Mouse (Mus musculus) myocyte (in vitro differentiated cells): Measurements from ENCODE around the gene Fam78a.

Source experiments
- CEBPB ChIP-seq: IDR thresholded peaks from 2 replicates; pipeline ENCODE4 v1.6.1; 2011; ENCODE audit warnings: mild to moderate bottlenecking, moderate library complexity; ENCODE audit not compliant: poor library complexity, insufficient read depth, severe bottlenecking
- MYOD1 ChIP-seq, 3 experiments: IDR thresholded peaks; one replicate each; pipeline ENCODE4 v1.6.1; 2011; ENCODE audit warnings: control low read depth in 2 of 3, low read depth in 2 of 3, mild to moderate bottlenecking in 2 of 3, moderate library complexity in 1 of 3; ENCODE audit not compliant: insufficient read length in 2 of 3, control insufficient read depth in 1 of 3
- POLR2A ChIP-seq: IDR thresholded peaks from one replicate; pipeline ENCODE4 v1.6.1; 2011; ENCODE audit warnings: low read depth, mild to moderate bottlenecking, control low read depth, moderate library complexity; ENCODE audit not compliant: insufficient read length
- POLR2AphosphoS2 ChIP-seq: IDR thresholded peaks from one replicate; pipeline ENCODE4 v1.6.1; 2011; ENCODE audit warnings: low read depth, control low read depth; ENCODE audit not compliant: insufficient read length
- REST ChIP-seq: IDR thresholded peaks from one replicate; pipeline ENCODE4 v1.6.1; 2011; ENCODE audit warnings: mild to moderate bottlenecking, control low read depth, moderate library complexity; ENCODE audit not compliant: insufficient read depth, insufficient read length
- TCF12 ChIP-seq: IDR thresholded peaks from one replicate; pipeline ENCODE4 v1.6.1; 2011; ENCODE audit warnings: mild to moderate bottlenecking, control low read depth; ENCODE audit not compliant: poor library complexity, insufficient read depth, severe bottlenecking
- TCF3 ChIP-seq: IDR thresholded peaks from one replicate; pipeline ENCODE4 v1.6.1; 2011; ENCODE audit warnings: low read depth, control low read depth; ENCODE audit not compliant: insufficient read length
- USF1 ChIP-seq: IDR thresholded peaks from one replicate; pipeline ENCODE4 v1.6.1; 2011; ENCODE audit warnings: low read depth, mild to moderate bottlenecking, control low read depth, moderate library complexity

- TF ChIP-seq POLR2A (no peak), CEBPB (no peak), TCF12 (no peak), REST (no peak), USF1 (no peak), TCF3 (no peak), MYOD1 (IDR thresholded peaks at IDR 0.05; ENCODE audit: control insufficient read depth in 1 of 3, insufficient read length in 2 of 3, low read depth in 2 of 3) (no peak), POLR2AphosphoS2 (no peak)
Measured at GRCm38 (mm10) chr2:32008716-32009115, 75.9 kb downstream of the Fam78a start.
